Mouse (Mus musculus): ENCODE data around the gene Ncapd3. TPM values are rescaled to one million over a fixed set of nuclear protein-coding genes. Genes with fewer than 3 reads are reported as not detected.
A peak's percentile ranks its signal among the peaks of the same experiment; 100 is the strongest.

The Ncapd3 gene
- 10.4 and 10.5 TPM in 2 replicates for polyA plus RNA-seq (2012; rRNA removed)

- Histone ChIP-seq H3K4me1 (ENCODE audit: control insufficient read depth, insufficient read depth, low read length) (peaks cover 8% of the 10 kb centered on the region), H3K4me3 (replicated peaks; ENCODE audit: extremely low read depth, low read depth, low read length) (peak within 1 kb of the TSS; percentile 87)
- TF ChIP-seq CTCF (IDR thresholded peaks at IDR 0.05; ENCODE audit: insufficient read depth, low read length) (no peak), POLR2A (IDR thresholded peaks at IDR 0.05; ENCODE audit: borderline replicate concordance, extremely low read depth, low read depth, low read length) (peak; percentile 89; the same call in 1 of the 2 replicates)
- DNase-seq: peak; percentile 95
- under 1% methylated on average over 79 of the region's 80 CpGs for WGBS
Observed at GRCm38 (mm10) chr9:27029828-27030762, at the start of gene Ncapd3, which contains the start of gene Vps26b. Gene Ncapd3, plus strand, starts transcription at chr9:27030175. Gene Vps26b, minus strand, starts transcription at chr9:27030065.

- DNase-seq: no peak
- H3K4me1 ChIP-seq (ENCODE audit: control insufficient read depth, insufficient read depth, low read length): no peaks in the 10 kb centered on the region
- H3K4me3 ChIP-seq (replicated peaks; ENCODE audit: extremely low read depth, low read depth, low read length): no peak overlapping the region
- TF ChIP-seq CTCF (IDR thresholded peaks at IDR 0.05; ENCODE audit: insufficient read depth, low read length): no peak
- TF ChIP-seq POLR2A (IDR thresholded peaks at IDR 0.05; ENCODE audit: borderline replicate concordance, extremely low read depth, low read depth, low read length): no peak
- 77% methylated on average over 2 of the region's 2 CpGs for WGBS
Observed at GRCm38 (mm10) chr9:26985090-26985613, 44.8 kb upstream of the Ncapd3 start.

- Histone ChIP-seq H3K4me1 (ENCODE audit: control insufficient read depth, insufficient read depth, low read length) (no peaks in the 10 kb centered on the region), H3K4me3 (replicated peaks; ENCODE audit: extremely low read depth, low read depth, low read length) (no peak overlapping the region)
- no peak for TF ChIP-seq CTCF (IDR thresholded peaks at IDR 0.05; ENCODE audit: insufficient read depth, low read length)
- no peak for TF ChIP-seq POLR2A (IDR thresholded peaks at IDR 0.05; ENCODE audit: borderline replicate concordance, extremely low read depth, low read depth, low read length)
- no peak for DNase-seq
- WGBS: 70% methylated on average over 6 of the region's 6 CpGs
Observed at GRCm38 (mm10) chr9:26985668-26986277, 44.2 kb upstream of the Ncapd3 start.

- Histone ChIP-seq H3K4me3 (replicated peaks; ENCODE audit: extremely low read depth, low read depth, low read length) (no peak overlapping the region), H3K4me1 (ENCODE audit: control insufficient read depth, insufficient read depth, low read length) (no peaks in the 10 kb centered on the region; the same call in 1 of the 2 replicates)
- no peak for DNase-seq
- TF ChIP-seq POLR2A (IDR thresholded peaks at IDR 0.05; ENCODE audit: borderline replicate concordance, extremely low read depth, low read depth, low read length): no peak
- WGBS: 89% methylated on average over 4 of the region's 4 CpGs
Observed at GRCm38 (mm10) chr9:26990181-26990580, 39.8 kb upstream of the Ncapd3 start.

GRCm38 (mm10) chr9:26993118-26993517 is 36.9 kb upstream of the Ncapd3 start:
- DNase-seq: no peak
- TF ChIP-seq POLR2A (IDR thresholded peaks at IDR 0.05; ENCODE audit: borderline replicate concordance, extremely low read depth, low read depth, low read length): no peak

GRCm38 (mm10) chr9:26993900-26994299 is 36.1 kb upstream of the Ncapd3 start:
- TF ChIP-seq POLR2A (IDR thresholded peaks at IDR 0.05; ENCODE audit: borderline replicate concordance, extremely low read depth, low read depth, low read length): no peak
- TF ChIP-seq CTCF (IDR thresholded peaks at IDR 0.05; ENCODE audit: insufficient read depth, low read length): no peak
- DNase-seq: no peak
- 70% methylated on average over 3 of the region's 3 CpGs for WGBS
- Histone ChIP-seq H3K4me1 (ENCODE audit: control insufficient read depth, insufficient read depth, low read length) (peaks cover 4% of the 10 kb centered on the region), H3K4me3 (replicated peaks; ENCODE audit: extremely low read depth, low read depth, low read length) (no peak overlapping the region)

More at GRCm38 (mm10) chr9:26993118-26993517, 36.9 kb upstream of the Ncapd3 start:
- H3K4me1 ChIP-seq (ENCODE audit: control insufficient read depth, insufficient read depth, low read length): peaks cover 2% of the 10 kb centered on the region
- no peak overlapping the region for H3K4me3 ChIP-seq (replicated peaks; ENCODE audit: extremely low read depth, low read depth, low read length)
- 70% methylated on average over 10 of the region's 10 CpGs for WGBS

GRCm38 (mm10) chr9:26997062-26997461 is 32.9 kb upstream of the Ncapd3 start:
- no peak for TF ChIP-seq POLR2A (IDR thresholded peaks at IDR 0.05; ENCODE audit: borderline replicate concordance, extremely low read depth, low read depth, low read length)
- no peak for TF ChIP-seq CTCF (IDR thresholded peaks at IDR 0.05; ENCODE audit: insufficient read depth, low read length)
- 78% methylated on average over 3 of the region's 3 CpGs for WGBS
- H3K4me3 ChIP-seq (replicated peaks; ENCODE audit: extremely low read depth, low read depth, low read length): no peak overlapping the region
- DNase-seq: no peak
- H3K4me1 ChIP-seq (ENCODE audit: control insufficient read depth, insufficient read depth, low read length): peaks cover 4% of the 10 kb centered on the region

GRCm38 (mm10) chr9:26997501-26997900 is 32.5 kb upstream of the Ncapd3 start:
- Histone ChIP-seq H3K4me3 (replicated peaks; ENCODE audit: extremely low read depth, low read depth, low read length) (no peak overlapping the region), H3K4me1 (ENCODE audit: control insufficient read depth, insufficient read depth, low read length) (peaks cover 4% of the 10 kb centered on the region)
- 86% methylated on average over 2 of the region's 2 CpGs for WGBS
- TF ChIP-seq CTCF (IDR thresholded peaks at IDR 0.05; ENCODE audit: insufficient read depth, low read length): no peak
- no peak for TF ChIP-seq POLR2A (IDR thresholded peaks at IDR 0.05; ENCODE audit: borderline replicate concordance, extremely low read depth, low read depth, low read length)
- no peak for DNase-seq

- no peak for DNase-seq
- WGBS: under 1% methylated on average over 29 of the region's 29 CpGs
- peak overlapping the region; percentile 93 for H3K4me3 ChIP-seq (replicated peaks; ENCODE audit: extremely low read depth, low read depth, low read length)
- peaks cover 4% of the 10 kb centered on the region; the same call in 1 of the 2 replicates for H3K4me1 ChIP-seq (ENCODE audit: control insufficient read depth, insufficient read depth, low read length)
- TF ChIP-seq POLR2A (IDR thresholded peaks at IDR 0.05; ENCODE audit: borderline replicate concordance, extremely low read depth, low read depth, low read length) (no peak), CTCF (IDR thresholded peaks at IDR 0.05; ENCODE audit: insufficient read depth, low read length) (no peak)
Observed at GRCm38 (mm10) chr9:26998669-26999460, 31.1 kb upstream of the Ncapd3 start.

Data from lung, adult 2 months (tissue).